Mouse (Mus musculus): ENCODE measurements around the gene Pard6a. TPM values are rescaled to one million over a fixed set of nuclear protein-coding genes. Genes with fewer than 3 reads are reported as not detected.

Gene Pard6a
- total and polyA plus RNA-seq, 2 experiments from 2014 or later, result 73.4 to 99.3 TPM

DNA sequence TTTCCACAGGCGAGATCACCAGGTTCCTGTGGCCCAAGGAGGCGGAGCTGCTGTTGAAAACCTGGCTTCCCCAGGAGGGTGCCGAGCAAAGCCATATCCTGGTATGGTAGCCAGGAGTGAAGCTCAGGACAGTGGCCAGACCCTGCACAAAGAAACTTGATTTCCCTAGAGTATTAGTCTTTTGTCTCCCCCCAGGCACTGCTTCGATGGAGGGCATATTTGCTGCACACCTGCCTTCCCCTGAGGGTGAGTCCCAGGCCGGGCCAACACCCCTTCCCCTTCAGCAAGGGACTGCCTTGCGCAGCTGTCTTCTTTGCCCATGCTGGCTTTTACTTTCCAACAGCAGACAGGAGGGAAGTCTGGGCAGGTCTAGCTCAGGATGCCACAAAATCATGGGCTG is 14.4 kb upstream of the Pard6a start:
- WGBS, result 67% methylated on average over 6 of the region's 6 CpGs
- TF ChIP-seq CTCF (IDR thresholded peaks at IDR 0.05), result no peak
- no peak overlapping the region for H3K4me3 ChIP-seq (ENCODE audit: low read depth, low read length)
- no peak overlapping the region for H3K4me2 ChIP-seq (ENCODE audit: low read depth, low read length, poor library complexity, severe bottlenecking)
- DNase-seq (ENCODE audit: low spot score) (no peak), ATAC-seq (ENCODE audit: low FRiP score) (no peak)
- no peaks in the 10 kb centered on the region for H3K27me3 ChIP-seq (ENCODE audit: insufficient read depth, low read length)
- H3K27ac ChIP-seq (ENCODE audit: low read depth, low read length), result no peak overlapping the region
- no peaks in the 10 kb centered on the region for H3K4me1 ChIP-seq (ENCODE audit: insufficient read depth, low read length)
- H3K9me3 ChIP-seq (ENCODE audit: low read length), result no peaks in the 10 kb centered on the region
- H3K36me3 ChIP-seq (ENCODE audit: insufficient read depth, low read length), result peaks cover 22% of the 10 kb centered on the region
- no peak overlapping the region for H3K9ac ChIP-seq (replicated peaks; ENCODE audit: low read length, poor library complexity, severe bottlenecking)

DNA sequence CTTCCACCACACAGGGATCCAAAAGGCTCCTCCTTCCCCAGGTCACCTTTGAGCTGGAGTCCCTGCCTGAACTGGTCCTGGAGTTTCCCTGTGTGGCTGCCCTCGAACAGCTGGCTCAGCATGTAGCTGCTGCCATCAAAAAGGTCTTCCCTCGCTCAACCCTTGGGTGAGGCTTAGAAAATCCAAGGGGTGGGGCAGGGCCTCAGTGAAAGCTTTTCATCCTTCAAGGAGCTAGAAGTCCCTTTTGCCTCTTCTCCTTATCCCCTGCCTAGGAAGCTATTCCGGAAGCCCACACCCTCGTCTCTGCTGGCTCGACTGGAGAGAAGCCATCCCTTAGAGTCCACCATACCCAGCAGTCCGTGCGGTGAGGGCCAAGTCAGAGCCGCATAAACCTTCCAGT is 13.4 kb upstream of the Pard6a start:
- no peak for DNase-seq (ENCODE audit: low spot score)
- no peak for ATAC-seq (ENCODE audit: low FRiP score)
- H3K4me2 ChIP-seq (ENCODE audit: low read depth, low read length, poor library complexity, severe bottlenecking), result no peak overlapping the region
- H3K9ac ChIP-seq (replicated peaks; ENCODE audit: low read length, poor library complexity, severe bottlenecking), result no peak overlapping the region
- TF ChIP-seq CTCF (IDR thresholded peaks at IDR 0.05), result no peak
- H3K27ac ChIP-seq (ENCODE audit: low read depth, low read length), result no peak overlapping the region
- H3K4me1 ChIP-seq (ENCODE audit: insufficient read depth, low read length), result no peaks in the 10 kb centered on the region
- peaks cover 18% of the 10 kb centered on the region for H3K36me3 ChIP-seq (ENCODE audit: insufficient read depth, low read length)
- no peak overlapping the region for H3K4me3 ChIP-seq (ENCODE audit: low read depth, low read length)
- H3K9me3 ChIP-seq (ENCODE audit: low read length), result no peaks in the 10 kb centered on the region
- 57% methylated on average over 8 of the region's 8 CpGs for WGBS
- no peaks in the 10 kb centered on the region for H3K27me3 ChIP-seq (ENCODE audit: insufficient read depth, low read length)

DNA sequence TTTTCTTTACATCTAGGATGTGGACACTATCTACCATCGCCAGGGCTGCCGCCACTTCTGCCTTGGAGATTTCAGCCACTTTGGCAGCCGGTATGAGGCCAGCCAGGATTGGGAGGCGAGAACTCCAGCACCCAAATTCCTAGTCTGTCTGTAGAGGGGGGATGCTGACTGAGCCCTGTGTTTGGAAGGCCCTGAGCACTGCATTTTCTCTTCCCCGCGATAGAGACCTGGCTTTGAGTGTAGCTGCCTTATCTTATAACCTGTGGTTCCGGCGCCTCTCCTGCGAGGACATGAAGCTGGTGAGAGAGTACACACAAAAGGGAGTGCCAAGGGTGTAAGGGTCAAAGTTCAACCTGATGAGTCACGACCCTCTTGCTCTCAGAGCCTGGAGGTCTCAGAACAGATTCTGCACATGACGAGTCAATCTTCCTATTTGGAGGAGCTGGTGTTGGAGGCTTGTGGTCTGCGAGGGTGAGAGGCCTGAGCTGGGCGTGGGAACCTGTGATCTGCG is 12.7 kb upstream of the Pard6a start:
- no peak overlapping the region for H3K4me2 ChIP-seq (ENCODE audit: low read depth, low read length, poor library complexity, severe bottlenecking)
- 64% methylated on average over 14 of the region's 14 CpGs for WGBS
- peaks cover 10% of the 10 kb centered on the region for H3K36me3 ChIP-seq (ENCODE audit: insufficient read depth, low read length)
- H3K4me1 ChIP-seq (ENCODE audit: insufficient read depth, low read length), result no peaks in the 10 kb centered on the region
- no peak overlapping the region for H3K9ac ChIP-seq (replicated peaks; ENCODE audit: low read length, poor library complexity, severe bottlenecking)
- H3K9me3 ChIP-seq (ENCODE audit: low read length), result no peaks in the 10 kb centered on the region
- DNase-seq (ENCODE audit: low spot score) (no peak), ATAC-seq (ENCODE audit: low FRiP score) (no peak)
- no peak overlapping the region for H3K27ac ChIP-seq (ENCODE audit: low read depth, low read length)
- H3K27me3 ChIP-seq (ENCODE audit: insufficient read depth, low read length), result no peaks in the 10 kb centered on the region
- TF ChIP-seq CTCF (IDR thresholded peaks at IDR 0.05), result no peak
- H3K4me3 ChIP-seq (ENCODE audit: low read depth, low read length), result no peak overlapping the region

DNA sequence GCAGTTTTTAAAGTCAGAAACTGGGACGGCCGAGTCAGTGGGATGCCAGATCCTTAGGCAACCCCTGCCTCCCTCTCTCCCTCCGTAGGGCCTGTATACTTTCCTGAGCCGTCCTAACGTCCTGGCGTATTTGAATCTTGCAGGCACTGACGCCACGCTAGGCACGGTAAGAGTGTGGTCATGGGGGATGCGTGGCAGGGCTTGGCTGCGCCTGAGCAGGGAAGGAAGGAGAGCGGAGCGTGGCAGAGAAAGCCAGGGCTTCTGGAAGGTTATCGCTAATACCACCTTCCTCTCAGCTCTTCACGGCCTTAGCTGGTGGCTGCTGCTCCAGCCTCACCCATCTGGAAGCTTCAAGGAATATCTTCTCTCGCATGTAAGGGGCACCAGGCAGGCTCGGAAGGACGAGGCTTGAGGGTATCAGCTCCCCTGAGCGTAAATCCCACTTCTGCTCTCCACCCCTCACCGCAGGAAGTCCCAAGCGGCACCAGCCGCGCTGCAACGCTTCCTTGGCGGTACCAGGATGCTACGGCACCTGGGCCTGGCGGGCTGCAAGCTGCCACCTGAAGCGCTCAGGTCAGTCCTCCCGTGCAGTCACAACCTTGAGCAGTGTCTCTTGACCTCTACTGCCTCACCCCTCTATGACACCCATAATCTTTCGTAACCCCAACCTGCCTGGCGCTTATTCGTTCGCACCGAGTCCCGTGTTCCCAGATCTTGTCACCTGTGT is 11.5 kb upstream of the Pard6a start:
- no peak overlapping the region for H3K9ac ChIP-seq (replicated peaks; ENCODE audit: low read length, poor library complexity, severe bottlenecking)
- ATAC-seq (ENCODE audit: low FRiP score) (no peak), DNase-seq (ENCODE audit: low spot score) (no peak)
- no peaks in the 10 kb centered on the region for H3K4me1 ChIP-seq (ENCODE audit: insufficient read depth, low read length)
- no peak for TF ChIP-seq CTCF (IDR thresholded peaks at IDR 0.05)
- no peak overlapping the region for H3K27ac ChIP-seq (ENCODE audit: low read depth, low read length)
- WGBS, result 57% methylated on average over 35 of the region's 35 CpGs
- H3K4me2 ChIP-seq (ENCODE audit: low read depth, low read length, poor library complexity, severe bottlenecking), result no peak overlapping the region
- no peak overlapping the region for H3K4me3 ChIP-seq (ENCODE audit: low read depth, low read length)
- H3K9me3 ChIP-seq (ENCODE audit: low read length), result no peaks in the 10 kb centered on the region
- H3K36me3 ChIP-seq (ENCODE audit: insufficient read depth, low read length), result peaks cover under 1% of the 10 kb centered on the region; the same call in 1 of the 2 replicates
- H3K27me3 ChIP-seq (ENCODE audit: insufficient read depth, low read length), result no peaks in the 10 kb centered on the region

DNA sequence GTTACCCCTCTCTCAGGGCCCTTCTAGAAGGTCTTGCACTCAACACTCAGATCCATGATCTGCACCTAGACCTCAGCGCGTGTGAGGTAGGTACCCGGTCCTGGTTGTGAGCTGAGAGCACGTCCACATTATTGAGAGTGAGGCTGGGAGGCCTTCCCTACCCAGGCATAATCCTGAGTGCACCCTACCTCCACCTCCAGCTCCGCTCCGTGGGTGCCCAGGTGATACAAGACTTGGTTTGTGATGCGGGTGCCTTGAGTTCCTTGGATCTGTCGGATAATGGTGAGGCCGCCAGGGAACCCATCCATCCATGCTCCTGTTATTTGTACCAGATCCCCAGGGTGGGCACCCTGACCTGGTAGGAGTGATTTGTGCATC is 11.0 kb upstream of the Pard6a start:
- Histone ChIP-seq H3K4me1 (ENCODE audit: insufficient read depth, low read length) (peaks cover under 1% of the 10 kb centered on the region; the same call in 1 of the 2 replicates), H3K4me3 (ENCODE audit: low read depth, low read length) (no peak overlapping the region), H3K27ac (ENCODE audit: low read depth, low read length) (no peak overlapping the region), H3K9ac (replicated peaks; ENCODE audit: low read length, poor library complexity, severe bottlenecking) (no peak overlapping the region), H3K4me2 (ENCODE audit: low read depth, low read length, poor library complexity, severe bottlenecking) (no peak overlapping the region), H3K36me3 (ENCODE audit: insufficient read depth, low read length) (no peaks in the 10 kb centered on the region), H3K9me3 (ENCODE audit: low read length) (no peaks in the 10 kb centered on the region), H3K27me3 (ENCODE audit: insufficient read depth, low read length) (no peaks in the 10 kb centered on the region)
- ATAC-seq (ENCODE audit: low FRiP score), result no peak
- 91% methylated on average over 9 of the region's 9 CpGs for WGBS
- no peak for DNase-seq (ENCODE audit: low spot score)
- no peak for TF ChIP-seq CTCF (IDR thresholded peaks at IDR 0.05)

DNA sequence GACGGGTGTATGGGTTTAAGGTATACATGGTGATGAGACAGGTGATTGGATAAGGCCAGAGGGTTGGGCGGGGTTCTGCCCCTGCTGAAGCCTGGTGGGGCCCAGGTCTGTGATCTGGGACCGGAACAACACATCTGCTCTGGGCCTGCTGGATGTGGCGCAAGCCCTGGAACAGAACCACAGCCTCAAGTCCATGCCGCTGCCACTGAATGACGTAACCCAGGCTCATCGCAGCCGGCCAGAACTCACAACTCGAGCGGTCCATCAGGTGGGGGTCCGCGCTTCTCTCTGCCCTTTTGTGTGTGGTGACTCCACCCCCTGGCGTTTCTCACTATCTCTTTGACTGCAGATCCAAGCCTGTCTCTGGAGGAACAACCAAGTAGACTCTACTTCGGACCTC is 10.0 kb upstream of the Pard6a start:
- no peaks in the 10 kb centered on the region for H3K27me3 ChIP-seq (ENCODE audit: insufficient read depth, low read length)
- H3K4me2 ChIP-seq (ENCODE audit: low read depth, low read length, poor library complexity, severe bottlenecking), result no peak overlapping the region
- H3K9me3 ChIP-seq (ENCODE audit: low read length), result no peaks in the 10 kb centered on the region
- peaks cover 7% of the 10 kb centered on the region for H3K4me1 ChIP-seq (ENCODE audit: insufficient read depth, low read length)
- H3K36me3 ChIP-seq (ENCODE audit: insufficient read depth, low read length), result no peaks in the 10 kb centered on the region
- TF ChIP-seq CTCF (IDR thresholded peaks at IDR 0.05), result no peak
- DNase-seq (ENCODE audit: low spot score) (no peak), ATAC-seq (ENCODE audit: low FRiP score) (no peak)
- no peak overlapping the region for H3K4me3 ChIP-seq (ENCODE audit: low read depth, low read length)
- no peak overlapping the region for H3K27ac ChIP-seq (ENCODE audit: low read depth, low read length)
- WGBS, result 87% methylated on average over 14 of the region's 14 CpGs
- H3K9ac ChIP-seq (replicated peaks; ENCODE audit: low read length, poor library complexity, severe bottlenecking), result no peak overlapping the region
